Mouse (Mus musculus): ENCODE results near the gene Prcd. TPM values are rescaled to one million over a fixed set of nuclear protein-coding genes. Genes with fewer than 3 reads are reported as not detected.
"Not testable (repeated sequence)": the region's sequence is repeated elsewhere in the genome, so short reads cannot be mapped to it uniquely, and the experiment has no call there.

Prcd gene
- total and polyA plus RNA-seq, 2 experiments from 2014 or later = 6.0 TPM; not detected in 1

- TF ChIP-seq CTCF (IDR thresholded peaks at IDR 0.05) = peak; percentile 31
- 73% methylated on average over 8 of the region's 8 CpGs for WGBS
- not testable (repeated sequence) for H3K4me3 ChIP-seq (ENCODE audit: low read depth, low read length); ATAC-seq (ENCODE audit: low FRiP score); DNase-seq (ENCODE audit: low spot score); H3K4me1 ChIP-seq (ENCODE audit: insufficient read depth, low read length); H3K36me3 ChIP-seq (ENCODE audit: insufficient read depth, low read length); H3K9me3 ChIP-seq (ENCODE audit: low read length); H3K4me2 ChIP-seq (ENCODE audit: low read depth, low read length, poor library complexity, severe bottlenecking); H3K27me3 ChIP-seq (ENCODE audit: insufficient read depth, low read length); H3K9ac ChIP-seq (replicated peaks; ENCODE audit: low read length, poor library complexity, severe bottlenecking); H3K27ac ChIP-seq (ENCODE audit: low read depth, low read length)
Measured at GRCm38 (mm10) chr11:116636607-116637006, 16.7 kb upstream of the Prcd start.

- Histone ChIP-seq H3K9ac (replicated peaks; ENCODE audit: low read length, poor library complexity, severe bottlenecking) (no peak overlapping the region), H3K27me3 (ENCODE audit: insufficient read depth, low read length) (no peaks in the 10 kb centered on the region), H3K4me3 (ENCODE audit: low read depth, low read length) (no peak overlapping the region), H3K36me3 (ENCODE audit: insufficient read depth, low read length) (no peaks in the 10 kb centered on the region), H3K4me2 (ENCODE audit: low read depth, low read length, poor library complexity, severe bottlenecking) (no peak overlapping the region), H3K27ac (ENCODE audit: low read depth, low read length) (no peak overlapping the region), H3K9me3 (ENCODE audit: low read length) (no peaks in the 10 kb centered on the region), H3K4me1 (ENCODE audit: insufficient read depth, low read length) (0 out of 2 replicates have a peak, but pooled peaks cover 8% of the 10 kb centered on the region)
- WGBS = 49% methylated on average over 5 of the region's 5 CpGs
- DNase-seq (ENCODE audit: low spot score) (no peak), ATAC-seq (ENCODE audit: low FRiP score) (no peak)
- TF ChIP-seq CTCF (IDR thresholded peaks at IDR 0.05) = peak; percentile 52
Measured at GRCm38 (mm10) chr11:116641168-116641567, 12.2 kb upstream of the Prcd start.

- no peaks in the 10 kb centered on the region for H3K27me3 ChIP-seq (ENCODE audit: insufficient read depth, low read length)
- 0 out of 2 replicates have a peak, but pooled peaks cover 2% of the 10 kb centered on the region for H3K36me3 ChIP-seq (ENCODE audit: insufficient read depth, low read length)
- no peaks in the 10 kb centered on the region for H3K9me3 ChIP-seq (ENCODE audit: low read length)
- DNase-seq (ENCODE audit: low spot score) (no peak), ATAC-seq (ENCODE audit: low FRiP score) (no peak)
- 0 out of 2 replicates have a peak, but pooled peaks cover 8% of the 10 kb centered on the region for H3K4me1 ChIP-seq (ENCODE audit: insufficient read depth, low read length)
- H3K9ac ChIP-seq (replicated peaks; ENCODE audit: low read length, poor library complexity, severe bottlenecking) = no peak overlapping the region
- no peak for TF ChIP-seq CTCF (IDR thresholded peaks at IDR 0.05)
- H3K4me2 ChIP-seq (ENCODE audit: low read depth, low read length, poor library complexity, severe bottlenecking) = no peak overlapping the region
- no peak overlapping the region for H3K27ac ChIP-seq (ENCODE audit: low read depth, low read length)
- whole genome bisulfite sequencing = 74% methylated on average over 3 of the region's 3 CpGs
- H3K4me3 ChIP-seq (ENCODE audit: low read depth, low read length) = no peak overlapping the region
Measured at GRCm38 (mm10) chr11:116641731-116642130, 11.6 kb upstream of the Prcd start.

GRCm38 (mm10) chr11:116642681-116643578 lies 10.4 kb upstream of the Prcd start:
- Histone ChIP-seq H3K9ac (replicated peaks; ENCODE audit: low read length, poor library complexity, severe bottlenecking) (0 out of 2 replicates have a peak overlapping the region, but pooled peaks have one; percentile 24), H3K36me3 (ENCODE audit: insufficient read depth, low read length) (0 out of 2 replicates have a peak, but pooled peaks cover 3% of the 10 kb centered on the region), H3K4me3 (ENCODE audit: low read depth, low read length) (no peak overlapping the region), H3K4me2 (ENCODE audit: low read depth, low read length, poor library complexity, severe bottlenecking) (peak overlapping the region; percentile 34; the same call in 1 of the 2 replicates), H3K9me3 (ENCODE audit: low read length) (no peaks in the 10 kb centered on the region), H3K4me1 (ENCODE audit: insufficient read depth, low read length) (0 out of 2 replicates have a peak, but pooled peaks cover 8% of the 10 kb centered on the region), H3K27ac (ENCODE audit: low read depth, low read length) (peak overlapping the region; percentile 70), H3K27me3 (ENCODE audit: insufficient read depth, low read length) (no peaks in the 10 kb centered on the region)
- WGBS = 39% methylated on average over 14 of the region's 14 CpGs
- ATAC-seq (ENCODE audit: low FRiP score) (peak; percentile 73), DNase-seq (ENCODE audit: low spot score) (peak; percentile 88)
- peak; percentile 98 for TF ChIP-seq CTCF (IDR thresholded peaks at IDR 0.05)

- ATAC-seq (ENCODE audit: low FRiP score) (peak; percentile 42; the same call in 1 of the 2 replicates), DNase-seq (ENCODE audit: low spot score) (no peak)
- no peaks in the 10 kb centered on the region for H3K27me3 ChIP-seq (ENCODE audit: insufficient read depth, low read length)
- H3K9me3 ChIP-seq (ENCODE audit: low read length) = no peaks in the 10 kb centered on the region
- H3K27ac ChIP-seq (ENCODE audit: low read depth, low read length) = peak overlapping the region; percentile 70
- 9% methylated on average over 18 of the region's 19 CpGs for WGBS
- H3K4me2 ChIP-seq (ENCODE audit: low read depth, low read length, poor library complexity, severe bottlenecking) = peak overlapping the region; percentile 34; the same call in 1 of the 2 replicates
- 0 out of 2 replicates have a peak, but pooled peaks cover 3% of the 10 kb centered on the region for H3K36me3 ChIP-seq (ENCODE audit: insufficient read depth, low read length)
- 0 out of 2 replicates have a peak, but pooled peaks cover 8% of the 10 kb centered on the region for H3K4me1 ChIP-seq (ENCODE audit: insufficient read depth, low read length)
- no peak overlapping the region for H3K4me3 ChIP-seq (ENCODE audit: low read depth, low read length)
- TF ChIP-seq CTCF (IDR thresholded peaks at IDR 0.05) = no peak
- 0 out of 2 replicates have a peak overlapping the region, but pooled peaks have one; percentile 24 for H3K9ac ChIP-seq (replicated peaks; ENCODE audit: low read length, poor library complexity, severe bottlenecking)
Measured at GRCm38 (mm10) chr11:116643579-116644224, 9.6 kb upstream of the Prcd start.
